8 mouse cellular contexts compared by ENCODE assay signal in the genomic region with DNA sequence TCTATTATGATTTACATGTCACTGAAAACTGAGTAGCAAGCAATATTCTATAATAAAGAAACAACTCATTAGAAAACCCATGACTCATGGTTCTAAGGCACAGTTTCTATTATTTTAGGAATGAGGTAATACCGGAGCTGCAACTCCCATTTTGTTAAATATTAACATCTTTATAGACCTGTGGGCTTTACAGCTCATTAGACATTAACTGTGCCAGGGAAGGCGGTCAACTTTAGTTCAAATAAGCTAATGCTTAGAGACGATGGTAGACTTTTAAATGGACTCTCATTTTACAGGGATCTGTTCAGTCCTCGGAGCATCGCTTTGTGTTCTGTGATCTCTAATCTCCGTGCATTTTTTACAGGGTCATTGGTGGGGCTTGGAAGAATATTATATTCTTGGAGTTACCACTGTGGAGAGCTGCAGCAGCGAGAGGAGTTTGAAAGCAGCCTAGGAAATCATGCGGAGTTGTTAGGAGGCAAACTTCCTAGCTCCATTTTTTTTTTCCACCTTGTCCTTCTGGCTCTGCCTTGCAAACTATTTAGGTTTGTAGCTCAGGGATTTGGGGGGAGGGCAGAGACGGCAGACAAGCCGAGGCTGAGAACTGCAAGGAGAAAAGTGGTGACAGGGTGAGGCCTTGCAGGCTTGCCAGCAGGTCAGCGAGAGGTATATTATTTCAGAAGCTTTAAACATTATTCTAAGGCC.
A peak's percentile ranks its signal among the peaks of the same experiment; 100 is the strongest.
DNase-seq lines count a peak whose midpoint lies in the region; ATAC-seq lines count a peak whose summit lies in the region.

No protein-coding gene starts in this region.

- no peak overlapping the region for H3K4me3 ChIP-seq in limb, embryonic 11.5 days (ENCODE audit: low read depth, low read length)

- no peaks in the 10 kb centered on the region for H3K27me3 ChIP-seq in limb, embryonic 11.5 days (ENCODE audit: control insufficient read depth, insufficient read depth, low read length)

- H3K4me1 ChIP-seq in limb, embryonic 11.5 days (ENCODE audit: control insufficient read depth, insufficient read depth, low read length), result peaks cover 8% of the 10 kb centered on the region

- peak; percentile 77 for ATAC-seq in frontal cortex, adult (ENCODE audit: low TSS enrichment)
- ATAC-seq in limb, embryonic 11.5 days (ENCODE audit: insufficient number of reproducible peaks, low FRiP score, low TSS enrichment, low read depth), result peak; percentile 76; the same call in 1 of the 2 replicates

- WGBS in limb, embryonic 11.5 days, result 24% methylated on average over 11 of the region's 11 CpGs

- no peak for DNase-seq in frontal cortex, postnatal 14 days (ENCODE audit: low spot score in 2 of 2)
- DNase-seq in embryo, embryonic 11.5 days (ENCODE audit: low read depth, low spot score), result peak; percentile 39
- DNase-seq in heart, postnatal 4 days, result peak; percentile 12
- peak; percentile 71 for DNase-seq in limb, embryonic 11.5 days (ENCODE audit: low spot score)
- DNase-seq in retina, postnatal 1 day, result peak; percentile 15
- DNase-seq in testis, postnatal 14 days (ENCODE audit: low spot score), result no peak
- no peak for DNase-seq in cerebellum, adult 11-12 months

- H3K9me3 ChIP-seq in limb, embryonic 11.5 days (ENCODE audit: control insufficient read depth, low read length), result no peaks in the 10 kb centered on the region; the same call in 1 of the 2 replicates

- H3K27ac ChIP-seq in limb, embryonic 11.5 days (replicated peaks; ENCODE audit: low read depth, low read length), result peak overlapping the region; percentile 38; the same call in 1 of the 2 replicates

- H3K36me3 ChIP-seq in limb, embryonic 11.5 days (ENCODE audit: control insufficient read depth, insufficient read depth, low read length), result no peaks in the 10 kb centered on the region

- peak overlapping the region; percentile 10; the same call in 1 of the 2 replicates for H3K4me2 ChIP-seq in limb, embryonic 11.5 days (ENCODE audit: low read depth, severe bottlenecking)

- no peak overlapping the region for H3K9ac ChIP-seq in limb, embryonic 11.5 days (ENCODE audit: low read length)

Comparison
In these comparisons a context has a peak if more than half of its experiments do, and no peak if none do; other contexts are left out.
1. DNase-seq: peak in embryo, embryonic 11.5 days (single experiment), heart, postnatal 4 days (single experiment), limb, embryonic 11.5 days (single experiment) and retina, postnatal 1 day (single experiment); none in frontal cortex, postnatal 14 days (0 of 2), testis, postnatal 14 days (single experiment) and cerebellum, adult 11-12 months (single experiment).